Mouse (Mus musculus) spleen, adult 2 months (tissue): ENCODE results near the gene Tmem151b.

Experiments used
- CTCF ChIP-seq: fragments of 200-500 bp; IDR thresholded peaks from 2 replicates; pipeline ENCODE4 v1.5.1; 2011; ENCODE audit warnings: mild to moderate bottlenecking, inconsistent platforms; ENCODE audit not compliant: insufficient read depth, insufficient read length, insufficient replicate concordance; ENCODE audit errors: extremely low read depth
- POLR2A ChIP-seq: fragments of 200-500 bp; IDR thresholded peaks from 2 replicates; pipeline ENCODE4 v1.6.1; 2011; ENCODE audit warnings: low read depth, low read length, inconsistent platforms

GRCm38 (mm10) chr17:45539664-45540063, 9.8 kb downstream of the Tmem151b start:
- TF ChIP-seq CTCF (no peak), POLR2A (no peak)
